Mouse (Mus musculus): ENCODE results near the gene Coq6. TPM values are rescaled to one million over a fixed set of nuclear protein-coding genes. Genes with fewer than 3 reads are reported as not detected.

Coq6 gene
- polyA plus RNA-seq, 1 experiment from 2014 or later = 44.5 TPM

GRCm38 (mm10) chr12:84366971-84367370, 5.5 kb downstream of the Coq6 start:
- no peak overlapping the region for H3K9ac ChIP-seq (replicated peaks)
- H3K4me2 ChIP-seq = no peak overlapping the region
- H3K4me1 ChIP-seq (replicated peaks) = peaks cover 9% of the 10 kb centered on the region
- no peaks in the 10 kb centered on the region for H3K27me3 ChIP-seq
- WGBS = 63% methylated on average over 9 of the region's 9 CpGs
- H3K9me3 ChIP-seq = no peaks in the 10 kb centered on the region
- H3K36me3 ChIP-seq = peaks cover 56% of the 10 kb centered on the region
- no peak for ATAC-seq (ENCODE audit: insufficient number of reproducible peaks, insufficient read depth, low FRiP score, low TSS enrichment, low read depth)
- no peak overlapping the region for H3K4me3 ChIP-seq (replicated peaks)
- H3K27ac ChIP-seq = no peak overlapping the region

DNA sequence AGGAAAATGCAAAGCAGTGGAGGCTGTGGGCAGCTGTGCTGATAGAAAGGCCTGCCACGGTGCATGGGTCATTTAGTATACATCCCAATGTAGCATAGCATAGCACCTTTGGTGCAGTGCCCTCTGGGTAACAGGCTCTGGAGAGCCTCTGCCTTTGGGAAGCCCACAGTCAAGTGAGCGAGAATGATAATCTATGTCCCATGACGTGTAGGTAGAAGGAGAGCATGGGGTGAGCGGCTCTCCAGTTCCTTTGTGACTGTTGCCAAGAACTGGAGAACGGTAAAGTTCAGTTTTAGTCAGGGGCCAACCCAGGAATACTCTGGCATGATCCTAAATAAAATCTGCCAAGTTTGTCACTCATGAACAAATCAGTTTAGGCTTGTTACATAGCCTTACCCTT, 10.2 kb downstream of the Coq6 start:
- ATAC-seq (ENCODE audit: insufficient number of reproducible peaks, insufficient read depth, low FRiP score, low TSS enrichment, low read depth) = no peak
- Histone ChIP-seq H3K27ac (no peak overlapping the region), H3K4me2 (no peak overlapping the region), H3K9me3 (no peaks in the 10 kb centered on the region), H3K36me3 (peaks cover 86% of the 10 kb centered on the region), H3K9ac (replicated peaks) (no peak overlapping the region), H3K27me3 (no peaks in the 10 kb centered on the region), H3K4me3 (replicated peaks) (no peak overlapping the region), H3K4me1 (replicated peaks) (no peaks in the 10 kb centered on the region)
- 93% methylated on average over 5 of the region's 5 CpGs for WGBS

DNA sequence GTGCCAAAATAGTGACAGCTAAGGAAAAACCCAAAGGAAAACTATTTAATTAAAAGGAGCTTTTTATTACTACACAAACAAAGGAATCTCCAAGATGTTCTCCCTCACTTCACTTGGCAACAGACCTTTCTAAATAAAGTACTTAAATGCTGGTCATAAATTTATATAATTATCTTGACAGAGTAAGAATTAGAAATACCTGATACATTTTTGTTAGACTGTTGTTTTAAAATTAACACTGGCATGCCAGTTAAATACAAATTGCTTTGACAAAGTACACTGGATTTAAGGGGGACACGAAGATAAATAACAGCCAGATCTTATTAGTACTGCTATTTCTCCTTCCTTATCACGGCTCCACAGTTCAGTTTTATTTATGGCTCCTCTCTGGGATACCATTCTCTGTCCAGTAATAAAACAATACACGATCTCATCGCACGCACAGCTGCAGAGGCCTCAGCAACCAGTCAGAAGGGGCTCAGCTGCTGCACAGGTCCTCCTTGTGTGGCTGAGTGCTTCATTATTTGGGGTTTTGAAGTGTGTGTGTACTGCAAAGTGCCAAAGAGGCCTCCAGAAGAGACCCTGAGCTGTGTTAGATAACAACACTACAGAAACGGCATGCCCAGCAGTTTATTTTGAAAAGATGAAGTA, 12.5 kb downstream of the Coq6 start:
- Histone ChIP-seq H3K36me3 (peaks cover 69% of the 10 kb centered on the region), H3K27me3 (no peaks in the 10 kb centered on the region), H3K4me2 (no peak overlapping the region), H3K9me3 (no peaks in the 10 kb centered on the region), H3K4me1 (replicated peaks) (no peaks in the 10 kb centered on the region), H3K4me3 (replicated peaks) (no peak overlapping the region), H3K27ac (no peak overlapping the region), H3K9ac (replicated peaks) (no peak overlapping the region)
- ATAC-seq (ENCODE audit: insufficient number of reproducible peaks, insufficient read depth, low FRiP score, low TSS enrichment, low read depth) = no peak
- 82% methylated on average over 6 of the region's 6 CpGs for WGBS

DNA sequence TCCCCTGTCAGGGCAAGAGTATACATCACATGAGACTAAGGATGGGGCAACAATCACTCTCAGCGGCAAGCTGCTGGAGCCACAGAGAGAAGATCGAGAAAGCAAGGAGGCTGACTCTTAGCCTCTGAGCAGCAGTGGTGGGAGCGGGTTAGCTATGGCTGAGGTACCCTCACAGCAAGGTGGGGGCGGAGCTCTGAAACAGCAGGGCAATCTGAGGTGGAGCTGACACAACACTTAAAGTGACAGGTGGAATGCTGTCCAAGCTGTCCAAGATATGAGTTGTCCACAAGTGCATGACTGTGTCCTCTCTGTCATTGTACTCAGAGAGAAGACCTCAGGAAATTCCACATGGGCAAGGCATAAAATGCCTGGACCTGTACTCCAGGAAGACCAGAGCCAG, 20.9 kb downstream of the Coq6 start:
- Histone ChIP-seq H3K9ac (replicated peaks) (no peak overlapping the region), H3K4me2 (no peak overlapping the region), H3K4me1 (replicated peaks) (no peaks in the 10 kb centered on the region), H3K4me3 (replicated peaks) (no peak overlapping the region), H3K9me3 (no peaks in the 10 kb centered on the region), H3K27ac (no peak overlapping the region), H3K36me3 (peaks cover 4% of the 10 kb centered on the region; the same call in 1 of the 2 replicates), H3K27me3 (no peaks in the 10 kb centered on the region)
- 88% methylated on average over 4 of the region's 4 CpGs for WGBS
- ATAC-seq (ENCODE audit: insufficient number of reproducible peaks, insufficient read depth, low FRiP score, low TSS enrichment, low read depth) = no peak

- Histone ChIP-seq H3K4me1 (replicated peaks) (no peaks in the 10 kb centered on the region), H3K4me2 (no peak overlapping the region), H3K27ac (no peak overlapping the region), H3K9me3 (no peaks in the 10 kb centered on the region), H3K27me3 (no peaks in the 10 kb centered on the region), H3K36me3 (peaks cover 4% of the 10 kb centered on the region; the same call in 1 of the 2 replicates), H3K9ac (replicated peaks) (no peak overlapping the region), H3K4me3 (replicated peaks) (no peak overlapping the region)
- WGBS = 82% methylated on average over 5 of the region's 5 CpGs
- ATAC-seq (ENCODE audit: insufficient number of reproducible peaks, insufficient read depth, low FRiP score, low TSS enrichment, low read depth) = no peak
Observed at GRCm38 (mm10) chr12:84384644-84385081, 23.2 kb downstream of the Coq6 start.

GRCm38 (mm10) chr12:84385408-84385807, 24.0 kb downstream of the Coq6 start:
- no peak for ATAC-seq (ENCODE audit: insufficient number of reproducible peaks, insufficient read depth, low FRiP score, low TSS enrichment, low read depth)
- WGBS = 86% methylated on average over 4 of the region's 4 CpGs

GRCm38 (mm10) chr12:84388097-84388496, 26.6 kb downstream of the Coq6 start:
- Histone ChIP-seq H3K4me3 (replicated peaks) (no peak overlapping the region), H3K9me3 (no peaks in the 10 kb centered on the region), H3K27me3 (no peaks in the 10 kb centered on the region), H3K4me2 (no peak overlapping the region), H3K9ac (replicated peaks) (no peak overlapping the region), H3K36me3 (peaks cover 4% of the 10 kb centered on the region; the same call in 1 of the 2 replicates), H3K4me1 (replicated peaks) (no peaks in the 10 kb centered on the region), H3K27ac (no peak overlapping the region)
- 90% methylated on average over 8 of the region's 8 CpGs for WGBS
- ATAC-seq (ENCODE audit: insufficient number of reproducible peaks, insufficient read depth, low FRiP score, low TSS enrichment, low read depth) = no peak

More at GRCm38 (mm10) chr12:84385408-84385807, 24.0 kb downstream of the Coq6 start:
- no peak overlapping the region for H3K4me2 ChIP-seq
- H3K27me3 ChIP-seq = no peaks in the 10 kb centered on the region
- no peak overlapping the region for H3K4me3 ChIP-seq (replicated peaks)
- H3K27ac ChIP-seq = no peak overlapping the region
- peaks cover 4% of the 10 kb centered on the region; the same call in 1 of the 2 replicates for H3K36me3 ChIP-seq
- no peaks in the 10 kb centered on the region for H3K4me1 ChIP-seq (replicated peaks)
- no peaks in the 10 kb centered on the region for H3K9me3 ChIP-seq
- H3K9ac ChIP-seq (replicated peaks) = no peak overlapping the region

DNA sequence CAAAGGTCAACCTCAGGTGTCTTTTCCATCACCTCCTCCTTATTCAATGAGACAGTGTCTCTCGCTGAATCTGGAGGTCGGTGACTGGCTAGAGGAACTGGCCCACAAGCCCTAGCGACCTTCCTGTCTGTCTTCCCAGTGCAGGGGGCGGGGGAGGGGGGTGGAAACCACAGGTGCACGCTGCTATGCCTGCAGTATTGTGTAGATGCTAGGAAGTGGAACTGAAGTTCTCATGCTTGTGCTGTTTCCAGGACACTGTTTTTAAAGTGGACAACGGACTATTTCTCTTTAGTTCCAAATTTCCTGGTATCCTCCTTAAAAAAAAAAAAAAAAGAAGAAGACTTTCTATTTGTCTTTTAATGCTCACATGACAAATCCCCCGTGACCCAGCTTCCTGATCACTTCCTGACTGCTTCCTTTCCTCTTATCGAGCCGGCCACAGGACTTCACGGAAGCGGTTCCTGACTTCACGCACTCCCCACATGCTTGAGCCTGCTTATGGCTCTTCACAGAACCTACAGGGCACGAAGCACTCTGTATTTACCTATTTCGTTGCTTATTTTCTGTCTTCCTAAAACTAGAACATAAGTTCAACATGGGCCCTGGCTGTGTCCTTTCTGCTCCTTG, 27.4 kb downstream of the Coq6 start:
- WGBS = 76% methylated on average over 14 of the region's 14 CpGs

DNA sequence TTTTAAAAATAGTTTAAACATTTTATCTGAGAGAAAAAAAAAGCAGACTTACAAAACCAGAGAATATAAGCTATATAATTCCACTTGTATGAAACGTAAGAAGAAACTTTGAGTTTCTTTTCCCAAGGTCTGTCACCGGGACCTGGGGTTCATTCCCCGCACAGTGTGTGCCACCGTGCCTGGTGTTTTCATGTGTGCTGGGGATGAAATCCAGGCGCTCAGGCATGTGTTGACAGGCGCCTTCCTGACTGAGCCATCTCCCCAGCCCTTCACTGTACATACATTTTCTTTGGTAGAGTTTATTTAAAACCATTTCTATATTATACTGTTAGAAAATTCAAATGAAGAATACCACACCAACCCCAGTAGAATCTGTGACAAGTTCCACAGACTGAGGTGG, 28.9 kb downstream of the Coq6 start:
- Histone ChIP-seq H3K9ac (replicated peaks) (no peak overlapping the region), H3K36me3 (no peaks in the 10 kb centered on the region), H3K27ac (no peak overlapping the region), H3K4me1 (replicated peaks) (no peaks in the 10 kb centered on the region), H3K4me2 (no peak overlapping the region), H3K9me3 (no peaks in the 10 kb centered on the region), H3K27me3 (no peaks in the 10 kb centered on the region), H3K4me3 (replicated peaks) (no peak overlapping the region)
- no peak for ATAC-seq (ENCODE audit: insufficient number of reproducible peaks, insufficient read depth, low FRiP score, low TSS enrichment, low read depth)
- WGBS = 71% methylated on average over 6 of the region's 6 CpGs

More for the DNA sequence above, 27.4 kb downstream of the Coq6 start:
- ATAC-seq (ENCODE audit: insufficient number of reproducible peaks, insufficient read depth, low FRiP score, low TSS enrichment, low read depth) = no peak
- Histone ChIP-seq H3K27ac (no peak overlapping the region), H3K9me3 (no peaks in the 10 kb centered on the region), H3K27me3 (no peaks in the 10 kb centered on the region), H3K36me3 (peaks cover 4% of the 10 kb centered on the region; the same call in 1 of the 2 replicates), H3K9ac (replicated peaks) (no peak overlapping the region), H3K4me2 (no peak overlapping the region), H3K4me1 (replicated peaks) (no peaks in the 10 kb centered on the region), H3K4me3 (replicated peaks) (no peak overlapping the region)

GRCm38 (mm10) chr12:84392681-84393080, 31.2 kb downstream of the Coq6 start:
- no peaks in the 10 kb centered on the region for H3K4me1 ChIP-seq (replicated peaks)
- H3K9ac ChIP-seq (replicated peaks) = no peak overlapping the region
- no peaks in the 10 kb centered on the region for H3K9me3 ChIP-seq
- H3K27me3 ChIP-seq = no peaks in the 10 kb centered on the region
- no peak overlapping the region for H3K27ac ChIP-seq
- H3K4me3 ChIP-seq (replicated peaks) = no peak overlapping the region
- H3K36me3 ChIP-seq = no peaks in the 10 kb centered on the region
- WGBS = 93% methylated on average over 4 of the region's 4 CpGs
- no peak for ATAC-seq (ENCODE audit: insufficient number of reproducible peaks, insufficient read depth, low FRiP score, low TSS enrichment, low read depth)
- H3K4me2 ChIP-seq = no peak overlapping the region

GRCm38 (mm10) chr12:84393847-84394246, 32.4 kb downstream of the Coq6 start:
- Histone ChIP-seq H3K9ac (replicated peaks) (no peak overlapping the region), H3K4me1 (replicated peaks) (no peaks in the 10 kb centered on the region), H3K9me3 (no peaks in the 10 kb centered on the region), H3K4me2 (no peak overlapping the region), H3K27me3 (no peaks in the 10 kb centered on the region), H3K4me3 (replicated peaks) (no peak overlapping the region), H3K36me3 (no peaks in the 10 kb centered on the region), H3K27ac (no peak overlapping the region)
- WGBS = 82% methylated on average over 5 of the region's 5 CpGs
- no peak for ATAC-seq (ENCODE audit: insufficient number of reproducible peaks, insufficient read depth, low FRiP score, low TSS enrichment, low read depth)
